Mouse (Mus musculus) lung, embryonic 16.5 days (tissue): ENCODE data around the gene AC124108.1. TPM values are rescaled to one million over a fixed set of nuclear protein-coding genes. Genes with fewer than 3 reads are reported as not detected.
A peak's percentile ranks its signal among the peaks of the same experiment; 100 is the strongest.

Experiments
- ATAC-seq: fragments of 200-750 bp; cut with Nextera tagmentation; 2 replicates; pipeline ENCODE4 v1.8.0; 2017; ENCODE audit warnings: low read depth, mild to moderate bottlenecking, moderate library complexity
- H3K27ac ChIP-seq: fragments of 300-500 bp; sonication (generic); 2 replicates; pipeline ENCODE4 v1.5.1; 2014; ENCODE audit warnings: mild to moderate bottlenecking, control low read depth, low read length
- H3K27me3 ChIP-seq: fragments of 300-500 bp; sonication (generic); 2 replicates; pipeline ENCODE4 v1.6.1; 2014; ENCODE audit warnings: low read depth, low read length, mixed read lengths; ENCODE audit not compliant: control insufficient read depth, insufficient read depth
- H3K36me3 ChIP-seq: fragments of 300-500 bp; sonication (generic); 2 replicates; pipeline ENCODE4 v1.6.1; 2014; ENCODE audit warnings: low read length; ENCODE audit not compliant: control insufficient read depth, insufficient read depth
- H3K4me1 ChIP-seq: fragments of 300-500 bp; sonication (generic); replicated peaks from 2 replicates; pipeline ENCODE4 v1.6.1; 2014; ENCODE audit warnings: low read length, mixed read lengths; ENCODE audit not compliant: control insufficient read depth, insufficient read depth
- H3K4me2 ChIP-seq: fragments of 300-500 bp; sonication (generic); 2 replicates; pipeline ENCODE4 v1.6.1; 2014; ENCODE audit warnings: low read depth, low read length, control low read depth
- H3K4me3 ChIP-seq: fragments of 300-500 bp; sonication (generic); 2 replicates; pipeline ENCODE4 v1.5.1; 2014; ENCODE audit warnings: mild to moderate bottlenecking, low read length, control low read depth
- H3K9ac ChIP-seq: fragments of 300-500 bp; sonication (generic); 2 replicates; pipeline ENCODE4 v1.6.1; 2014; ENCODE audit warnings: low read length, control low read depth
- H3K9me3 ChIP-seq: fragments of 300-500 bp; sonication (generic); 2 replicates; pipeline ENCODE4 v1.6.1; 2016; ENCODE audit warnings: low read length; ENCODE audit not compliant: control insufficient read depth
- WGBS: fragments of 180-500 bp; shearing (Covaris S2); extraction: QIAGEN DNeasy Blood & Tissue Kit; methylation state at CpG from one replicate; pipeline ENCODE4 v1.1.7; 2014; 5-methylcytosine and 5-hydroxymethylcytosine counted together
- polyA plus RNA-seq: library from polyadenylated mRNA; unstranded; fragments of >200 nt; fragmentation: Nextera tagmentation; extraction: Ambion mirVana; gene quantifications from 2 replicates; pipeline ENCODE4 v1.2.1, GENCODE M21; 2015

The AC124108.1 gene
- polyA plus RNA-seq, 1 experiment from 2014 or later, result 0.63 TPM

DNA sequence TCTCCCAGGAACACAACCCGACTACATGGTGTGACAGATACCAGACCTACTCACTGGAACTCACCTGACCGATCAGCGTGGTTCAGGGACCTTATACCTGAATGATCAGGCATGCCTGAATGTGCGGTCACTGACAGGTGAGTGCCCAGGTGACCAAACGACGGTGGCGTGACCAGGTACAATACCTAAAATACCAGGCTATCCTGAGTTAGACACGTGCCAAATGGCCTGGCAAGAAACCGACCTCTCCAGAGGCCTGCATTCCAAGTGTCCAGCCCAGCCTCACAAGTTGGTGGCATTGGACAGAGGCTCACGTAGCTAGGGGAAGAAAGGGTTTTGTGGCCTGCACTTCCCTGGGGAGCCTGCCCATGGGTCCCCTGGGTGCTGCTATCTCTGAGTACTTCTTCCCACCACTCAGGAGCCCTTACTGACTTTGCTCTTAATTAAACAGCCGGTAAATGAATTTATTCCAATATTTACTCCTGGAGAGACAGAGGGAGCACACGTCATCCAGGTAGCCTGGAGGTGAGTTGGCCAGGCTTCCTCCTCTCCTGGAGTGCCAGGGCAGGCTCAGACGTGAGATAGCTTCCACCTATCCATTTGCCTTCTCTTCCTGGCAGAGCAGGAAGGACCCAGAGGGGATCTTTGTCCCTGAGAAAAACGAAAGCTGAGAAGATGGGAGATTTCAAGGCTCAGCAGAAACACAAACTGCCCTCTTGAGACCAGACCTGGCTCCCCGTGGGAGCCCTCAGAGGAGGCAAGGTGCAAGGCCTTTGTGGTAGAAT lies 40.2 kb upstream of the AC124108.1 start:
- Histone ChIP-seq H3K4me3 (no peak overlapping the region), H3K4me2 (no peak overlapping the region), H3K4me1 (peaks cover 12% of the 10 kb centered on the region), H3K9ac (no peak overlapping the region), H3K27ac (peak overlapping the region; percentile 41), H3K36me3 (no peaks in the 10 kb centered on the region), H3K27me3 (no peaks in the 10 kb centered on the region), H3K9me3 (no peaks in the 10 kb centered on the region)
- 0 out of 2 replicates have a peak, but pooled peaks have one; percentile 10 for ATAC-seq
- WGBS, result 56% methylated on average over 15 of the region's 15 CpGs

DNA sequence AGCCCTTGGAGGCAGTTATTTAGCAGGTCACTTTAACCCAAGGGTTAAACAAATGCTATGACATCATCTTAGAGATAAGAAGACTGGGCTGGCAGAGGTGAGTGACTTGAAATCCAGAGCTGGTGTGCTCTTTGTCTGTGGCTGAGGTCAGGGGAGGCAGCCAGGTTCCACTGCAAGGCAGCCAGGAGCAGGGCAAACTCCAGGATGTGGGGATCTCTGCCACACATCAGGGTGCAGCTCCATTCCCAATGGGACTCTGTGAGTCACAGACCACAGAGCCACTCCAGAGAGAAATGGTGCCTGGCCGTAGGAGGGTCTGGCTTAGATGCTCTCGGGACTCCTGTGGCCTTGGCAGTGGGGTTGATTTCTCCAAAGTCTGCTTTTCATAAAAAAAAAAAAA lies 39.3 kb upstream of the AC124108.1 start:
- Histone ChIP-seq H3K4me2 (no peak overlapping the region), H3K36me3 (no peaks in the 10 kb centered on the region), H3K9me3 (no peaks in the 10 kb centered on the region), H3K4me3 (no peak overlapping the region), H3K4me1 (peaks cover 12% of the 10 kb centered on the region), H3K27me3 (no peaks in the 10 kb centered on the region), H3K27ac (0 out of 2 replicates have a peak overlapping the region, but pooled peaks have one; percentile 41), H3K9ac (no peak overlapping the region)
- no peak for ATAC-seq
- WGBS, result 43% methylated on average over 2 of the region's 2 CpGs

DNA sequence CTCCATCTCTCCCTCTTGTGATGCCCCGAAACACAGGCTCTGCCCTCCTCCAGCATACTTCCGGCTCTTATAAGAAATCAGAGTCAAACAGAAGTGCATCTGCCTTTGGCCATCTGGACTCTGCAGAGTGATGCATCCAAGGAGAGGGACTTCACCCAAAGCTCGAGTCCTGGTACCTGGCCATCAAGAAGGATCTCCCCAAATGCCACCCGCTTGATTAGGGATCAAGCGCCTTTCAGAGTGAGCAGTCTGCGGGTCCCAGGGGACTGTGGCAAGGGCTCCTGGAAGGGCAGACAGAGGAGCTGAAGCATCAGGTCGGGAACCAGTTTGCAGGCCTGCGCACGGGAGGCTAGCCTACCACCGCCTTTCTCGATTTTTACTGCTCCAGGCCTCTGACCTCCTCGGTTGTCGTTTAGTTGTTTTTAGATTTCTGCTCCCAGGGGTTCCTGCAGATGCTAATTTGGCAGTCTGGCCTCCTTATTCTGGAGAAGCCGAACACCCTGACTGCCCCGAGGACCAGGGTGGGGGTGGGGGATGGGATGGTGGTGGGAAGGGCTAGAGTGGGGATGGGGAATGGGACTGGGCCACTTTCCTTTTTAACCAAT lies 38.1 kb upstream of the AC124108.1 start:
- Histone ChIP-seq H3K9ac (no peak overlapping the region), H3K4me3 (no peak overlapping the region), H3K36me3 (no peaks in the 10 kb centered on the region), H3K4me2 (no peak overlapping the region), H3K4me1 (peaks cover 17% of the 10 kb centered on the region), H3K9me3 (no peaks in the 10 kb centered on the region), H3K27ac (no peak overlapping the region), H3K27me3 (0 out of 2 replicates have a peak, but pooled peaks cover 2% of the 10 kb centered on the region)
- no peak for ATAC-seq
- WGBS, result 67% methylated on average over 15 of the region's 15 CpGs

DNA sequence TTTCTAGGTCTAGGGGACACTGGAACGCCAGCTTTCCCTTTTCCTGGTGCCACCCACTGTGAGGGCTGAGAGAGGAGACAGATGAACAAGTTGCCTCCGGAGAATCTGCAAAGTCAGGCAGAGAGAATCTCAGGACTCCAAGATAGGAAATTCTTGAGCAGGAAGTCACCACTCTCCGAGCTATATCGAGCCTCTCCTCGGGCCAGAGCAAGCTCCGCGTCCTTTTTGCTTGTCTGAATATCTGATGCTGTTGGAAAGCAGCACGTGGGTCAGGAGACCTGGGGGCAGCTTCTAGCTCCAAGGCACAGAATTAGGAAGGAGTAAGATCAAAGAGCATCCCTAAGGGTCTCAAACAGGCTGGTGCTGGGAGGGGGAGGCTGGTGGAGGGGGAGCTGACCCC lies 37.6 kb upstream of the AC124108.1 start:
- Histone ChIP-seq H3K9ac (no peak overlapping the region), H3K27ac (no peak overlapping the region), H3K4me1 (peaks cover 17% of the 10 kb centered on the region), H3K27me3 (0 out of 2 replicates have a peak, but pooled peaks cover 2% of the 10 kb centered on the region), H3K4me3 (no peak overlapping the region), H3K4me2 (no peak overlapping the region), H3K36me3 (no peaks in the 10 kb centered on the region), H3K9me3 (no peaks in the 10 kb centered on the region)
- ATAC-seq, result no peak
- WGBS, result 32% methylated on average over 8 of the region's 8 CpGs

DNA sequence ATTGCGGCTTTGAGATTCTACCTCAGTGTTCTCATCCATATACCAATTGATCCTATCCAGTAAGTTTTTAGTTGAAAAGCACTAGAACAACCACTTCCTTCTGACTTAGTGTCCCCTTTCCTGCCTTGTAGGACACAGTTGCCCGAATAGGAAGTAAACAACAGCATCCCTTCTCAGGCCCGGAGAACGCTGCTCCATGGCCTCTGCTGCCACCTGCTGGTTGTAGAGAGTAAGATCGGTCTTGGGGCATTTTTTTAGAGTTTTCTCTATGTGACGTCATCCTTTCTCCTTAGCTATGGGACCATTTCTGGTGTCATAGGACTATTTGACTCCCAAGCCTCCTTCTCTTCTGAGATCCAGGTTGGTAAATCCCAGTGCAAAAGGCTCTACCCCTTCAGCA lies 35.5 kb upstream of the AC124108.1 start:
- 9% methylated on average over 6 of the region's 6 CpGs for WGBS
- Histone ChIP-seq H3K4me3 (no peak overlapping the region), H3K27me3 (0 out of 2 replicates have a peak, but pooled peaks cover 2% of the 10 kb centered on the region), H3K9ac (no peak overlapping the region), H3K36me3 (no peaks in the 10 kb centered on the region), H3K4me2 (0 out of 2 replicates have a peak overlapping the region, but pooled peaks have one; percentile 12), H3K27ac (no peak overlapping the region), H3K4me1 (peaks cover 10% of the 10 kb centered on the region), H3K9me3 (no peaks in the 10 kb centered on the region)
- ATAC-seq, result peak; percentile 24; the same call in 1 of the 2 replicates

DNA sequence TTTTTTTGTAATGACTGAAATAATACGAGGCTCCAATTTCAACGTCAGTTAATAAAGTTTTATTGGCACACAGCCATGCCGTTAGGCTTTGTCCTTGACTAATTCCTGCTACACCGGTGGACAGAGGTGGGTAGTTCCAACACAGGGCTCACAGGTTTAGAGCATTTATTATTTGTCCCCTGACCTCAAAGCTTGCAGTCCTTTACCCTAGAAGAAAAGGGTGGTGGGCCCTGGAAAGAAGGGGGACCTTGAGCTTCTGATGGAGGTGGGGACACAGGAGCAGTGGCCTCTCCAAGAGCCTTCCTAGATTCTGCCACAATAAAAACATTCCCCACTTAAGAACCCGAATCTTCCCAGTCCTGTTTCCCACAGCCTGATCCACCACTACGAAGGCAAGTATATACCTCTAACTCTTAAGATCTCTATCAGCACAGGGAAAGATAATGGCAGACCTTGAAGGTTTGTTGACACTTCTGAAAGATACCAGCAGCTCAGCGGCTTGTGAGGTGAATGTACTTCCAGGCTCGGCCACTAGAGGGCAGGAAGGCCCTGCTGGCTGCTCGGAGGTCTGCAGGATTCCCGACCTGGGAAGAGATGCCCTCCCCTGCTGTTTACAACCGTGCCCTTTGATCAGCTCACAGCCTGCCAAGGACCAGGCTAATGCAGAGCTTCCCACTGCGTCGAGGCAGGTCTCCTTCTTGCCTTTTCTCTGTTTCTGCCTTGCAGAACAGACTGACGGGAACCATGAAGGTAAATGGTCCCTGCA lies 34.1 kb upstream of the AC124108.1 start:
- Histone ChIP-seq H3K27ac (no peak overlapping the region), H3K4me3 (no peak overlapping the region), H3K27me3 (0 out of 2 replicates have a peak, but pooled peaks cover 2% of the 10 kb centered on the region), H3K36me3 (no peaks in the 10 kb centered on the region), H3K4me2 (peak overlapping the region; percentile 4; the same call in 1 of the 2 replicates), H3K9me3 (no peaks in the 10 kb centered on the region), H3K4me1 (peaks cover 13% of the 10 kb centered on the region), H3K9ac (no peak overlapping the region)
- 16% methylated on average over 14 of the region's 14 CpGs for WGBS
- ATAC-seq, result peak; percentile 26; the same call in 1 of the 2 replicates

DNA sequence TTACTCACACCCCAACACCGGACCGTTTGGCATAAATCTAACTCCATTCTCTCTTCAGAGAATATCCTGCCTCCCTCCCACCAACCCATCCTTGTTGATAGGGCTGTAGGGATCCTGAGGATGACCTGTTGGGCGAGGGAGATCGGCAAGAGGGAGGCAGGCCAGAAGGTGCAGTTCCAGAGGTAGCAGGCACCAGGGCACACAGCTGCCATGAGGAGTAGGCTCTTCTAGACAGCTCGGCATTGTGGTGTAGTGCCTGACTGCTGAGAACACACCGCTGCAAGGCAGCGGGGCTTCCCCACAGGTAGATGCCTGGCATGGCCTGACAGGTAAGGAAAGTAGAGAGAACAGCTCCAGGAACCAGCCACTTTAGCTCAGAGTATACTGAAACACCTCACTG lies 33.4 kb upstream of the AC124108.1 start:
- H3K9ac ChIP-seq, result no peak overlapping the region
- no peaks in the 10 kb centered on the region for H3K9me3 ChIP-seq
- H3K27ac ChIP-seq, result no peak overlapping the region
- 29% methylated on average over 7 of the region's 7 CpGs for WGBS
- ATAC-seq, result no peak
- H3K4me1 ChIP-seq, result peaks cover 13% of the 10 kb centered on the region
- H3K27me3 ChIP-seq, result 0 out of 2 replicates have a peak, but pooled peaks cover 2% of the 10 kb centered on the region
- no peak overlapping the region for H3K4me3 ChIP-seq
- H3K4me2 ChIP-seq, result no peak overlapping the region
- H3K36me3 ChIP-seq, result no peaks in the 10 kb centered on the region

DNA sequence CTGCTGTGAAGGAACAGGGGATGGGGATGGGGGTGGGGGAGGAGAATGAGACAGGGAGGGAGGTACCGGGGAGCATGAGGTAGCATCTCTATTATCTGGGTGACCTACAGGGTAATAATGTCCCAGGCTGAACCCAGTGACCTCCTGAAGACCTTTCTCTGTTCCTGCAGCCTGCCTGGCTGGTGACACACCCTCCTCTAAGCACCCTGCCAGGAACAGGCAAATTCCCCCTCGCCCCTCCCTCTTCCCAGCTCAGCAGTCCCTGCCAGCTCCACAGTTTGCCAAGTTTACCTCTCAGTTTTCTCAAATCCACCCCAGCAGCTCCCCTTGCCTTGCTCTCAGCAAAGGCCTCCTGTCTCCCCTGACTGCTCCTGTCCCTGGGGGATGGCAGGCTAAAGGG lies 32.5 kb upstream of the AC124108.1 start:
- WGBS, result 17% methylated on average over 1 of the region's 2 CpGs
- H3K4me1 ChIP-seq, result peaks cover 13% of the 10 kb centered on the region
- no peaks in the 10 kb centered on the region for H3K36me3 ChIP-seq
- no peak overlapping the region for H3K27ac ChIP-seq
- 0 out of 2 replicates have a peak, but pooled peaks cover 2% of the 10 kb centered on the region for H3K27me3 ChIP-seq
- H3K4me2 ChIP-seq, result no peak overlapping the region
- H3K9ac ChIP-seq, result no peak overlapping the region
- H3K4me3 ChIP-seq, result no peak overlapping the region
- ATAC-seq, result peak; percentile 27; the same call in 1 of the 2 replicates
- H3K9me3 ChIP-seq, result no peaks in the 10 kb centered on the region

DNA sequence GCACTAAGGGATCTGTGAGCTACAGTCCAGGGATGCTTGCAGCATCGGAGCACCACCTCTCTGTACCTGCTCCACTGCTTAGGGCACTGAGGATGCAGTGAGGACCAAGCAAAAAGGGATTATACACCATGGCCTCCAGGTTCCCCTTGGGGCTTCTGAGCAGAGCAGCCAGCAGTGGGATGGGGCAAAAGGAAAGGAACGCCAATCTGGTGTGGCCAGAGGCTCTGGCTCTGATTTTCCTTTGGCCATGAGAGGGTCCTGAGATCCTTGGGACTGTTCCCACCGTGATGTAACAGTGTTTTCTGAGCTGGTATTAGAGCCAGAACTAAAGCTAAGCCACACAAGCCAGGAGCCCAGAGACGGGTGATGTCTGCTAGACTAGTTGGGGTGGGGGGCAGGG lies 31.6 kb upstream of the AC124108.1 start:
- no peaks in the 10 kb centered on the region for H3K9me3 ChIP-seq
- H3K4me1 ChIP-seq, result peaks cover 13% of the 10 kb centered on the region
- H3K27ac ChIP-seq, result no peak overlapping the region
- no peak for ATAC-seq
- no peak overlapping the region for H3K9ac ChIP-seq
- WGBS, result 53% methylated on average over 4 of the region's 4 CpGs
- H3K27me3 ChIP-seq, result 0 out of 2 replicates have a peak, but pooled peaks cover 2% of the 10 kb centered on the region
- no peaks in the 10 kb centered on the region for H3K36me3 ChIP-seq
- no peak overlapping the region for H3K4me3 ChIP-seq
- no peak overlapping the region for H3K4me2 ChIP-seq
